Mouse (Mus musculus): ENCODE measurements around the gene Fau.
"Not testable (repeated sequence)": the region's sequence is repeated elsewhere in the genome, so short reads cannot be mapped to it uniquely, and the experiment has no call there.

Fau gene

DNA sequence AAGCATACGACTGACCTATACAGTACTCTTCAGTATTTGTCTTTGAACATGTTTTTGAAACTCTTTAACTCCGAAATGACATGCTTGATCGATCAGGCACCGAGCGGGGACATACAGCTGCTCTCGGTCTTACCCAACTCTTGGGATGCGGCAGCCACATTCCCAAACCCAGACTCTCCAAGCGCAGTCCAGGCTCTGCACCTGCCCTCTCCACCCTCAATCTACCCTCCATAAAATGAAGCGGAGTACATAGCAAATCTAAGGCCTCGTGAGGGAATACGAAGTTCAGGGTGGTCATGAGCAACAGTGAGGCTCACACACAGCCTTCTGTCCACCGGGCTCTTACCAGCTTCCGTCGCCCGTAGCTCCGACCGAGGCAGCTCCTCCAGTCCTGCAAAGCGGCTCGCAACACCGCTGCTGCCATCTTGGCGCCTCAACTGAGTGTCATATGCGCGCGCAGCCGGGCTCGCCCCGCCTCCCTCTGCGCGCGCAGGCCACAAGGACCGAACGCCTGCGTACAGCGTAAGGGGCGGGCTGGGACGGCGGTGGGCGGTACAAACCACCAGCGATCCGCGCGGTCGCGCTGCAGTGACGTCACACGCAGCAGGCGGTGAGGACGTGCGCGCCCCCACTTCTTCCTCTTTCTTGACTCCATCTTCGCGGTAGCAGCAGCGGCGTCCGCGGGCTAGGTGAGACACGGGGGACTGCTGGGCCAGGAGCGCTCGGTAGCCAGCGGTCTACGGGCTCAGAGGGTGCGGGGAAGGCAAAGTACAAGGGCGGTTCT, at the start of gene Fau, which contains the start of gene Mrpl49:
Gene Fau (plus strand): TSS at position 532 of the 784 bp plus-strand sequence.
Gene Mrpl49 (minus strand): TSS at position 473 of the 784 bp plus-strand sequence.
- DNase-seq (ENCODE audit: low spot score in 2 of 2): peak; percentile 99 to 100

DNA sequence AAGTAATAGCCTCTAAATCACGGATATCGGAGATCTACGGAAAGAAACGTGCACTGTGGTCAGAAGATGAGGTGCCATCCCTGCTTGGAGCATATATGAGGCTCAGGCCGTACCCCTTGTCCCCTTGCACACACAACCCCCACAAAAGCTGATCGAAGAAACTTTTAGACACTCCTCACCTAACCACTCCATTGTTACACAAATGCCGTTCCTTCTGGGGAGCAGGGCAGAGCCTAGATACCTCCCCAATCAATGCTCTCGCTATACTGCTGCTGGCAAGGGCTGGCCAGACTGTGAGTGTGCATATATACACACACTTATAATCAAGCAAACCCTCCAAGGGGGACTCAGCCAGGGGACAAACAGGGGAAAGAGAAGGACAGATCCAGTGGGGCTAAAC, 48.5 kb upstream of the Fau start:
- DNase-seq (ENCODE audit: low spot score in 2 of 2): no peak

DNA sequence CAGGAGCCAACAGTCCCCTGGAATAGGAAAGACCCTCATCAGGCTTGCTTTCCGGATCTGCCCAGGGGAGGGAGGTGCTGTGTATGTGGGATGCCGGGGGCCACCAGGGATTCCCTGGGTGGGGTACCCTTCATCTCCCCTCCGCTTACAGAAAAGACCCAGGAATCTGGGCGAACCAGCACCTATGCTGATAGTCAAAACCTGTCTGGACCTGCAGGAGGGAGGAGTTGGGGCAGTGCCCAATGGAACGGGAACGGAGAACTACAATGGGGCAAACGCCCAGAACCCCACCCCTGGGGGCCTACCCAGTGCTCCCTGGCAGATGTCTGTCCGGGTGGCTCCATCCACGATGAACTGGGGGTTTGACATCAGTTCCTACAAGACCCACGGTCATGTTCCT, 44.0 kb upstream of the Fau start:
- no peak for DNase-seq (ENCODE audit: low spot score in 2 of 2)

DNA sequence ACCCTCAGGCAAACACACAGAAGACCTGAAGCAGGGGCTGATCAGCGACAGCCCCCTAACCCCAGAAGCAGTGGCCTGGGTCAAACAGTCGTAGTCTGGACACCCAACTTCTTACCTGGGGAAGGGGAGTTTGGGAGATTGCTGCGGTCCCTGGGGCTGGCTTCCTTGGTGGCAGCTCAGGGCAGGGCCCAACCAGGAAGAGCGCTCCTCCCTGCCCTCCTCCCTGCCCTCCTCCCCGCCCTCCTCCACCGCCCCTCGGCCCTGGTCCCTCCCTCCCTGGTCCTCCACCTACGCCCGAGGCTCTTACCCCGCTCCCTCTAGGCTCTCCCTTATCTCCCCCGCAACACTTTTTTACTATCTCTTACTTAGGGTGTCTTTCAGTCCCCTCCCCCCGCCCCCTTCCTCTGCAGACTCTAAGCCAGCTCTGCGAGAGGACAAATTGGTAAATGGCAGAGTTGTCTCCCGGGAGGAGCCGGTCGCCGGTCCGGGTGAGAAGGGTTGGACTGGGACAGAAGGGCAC, 42.6 kb upstream of the Fau start:
- peak in 1 of 2 experiments; percentile 5 for DNase-seq (ENCODE audit: low spot score in 2 of 2)

DNA sequence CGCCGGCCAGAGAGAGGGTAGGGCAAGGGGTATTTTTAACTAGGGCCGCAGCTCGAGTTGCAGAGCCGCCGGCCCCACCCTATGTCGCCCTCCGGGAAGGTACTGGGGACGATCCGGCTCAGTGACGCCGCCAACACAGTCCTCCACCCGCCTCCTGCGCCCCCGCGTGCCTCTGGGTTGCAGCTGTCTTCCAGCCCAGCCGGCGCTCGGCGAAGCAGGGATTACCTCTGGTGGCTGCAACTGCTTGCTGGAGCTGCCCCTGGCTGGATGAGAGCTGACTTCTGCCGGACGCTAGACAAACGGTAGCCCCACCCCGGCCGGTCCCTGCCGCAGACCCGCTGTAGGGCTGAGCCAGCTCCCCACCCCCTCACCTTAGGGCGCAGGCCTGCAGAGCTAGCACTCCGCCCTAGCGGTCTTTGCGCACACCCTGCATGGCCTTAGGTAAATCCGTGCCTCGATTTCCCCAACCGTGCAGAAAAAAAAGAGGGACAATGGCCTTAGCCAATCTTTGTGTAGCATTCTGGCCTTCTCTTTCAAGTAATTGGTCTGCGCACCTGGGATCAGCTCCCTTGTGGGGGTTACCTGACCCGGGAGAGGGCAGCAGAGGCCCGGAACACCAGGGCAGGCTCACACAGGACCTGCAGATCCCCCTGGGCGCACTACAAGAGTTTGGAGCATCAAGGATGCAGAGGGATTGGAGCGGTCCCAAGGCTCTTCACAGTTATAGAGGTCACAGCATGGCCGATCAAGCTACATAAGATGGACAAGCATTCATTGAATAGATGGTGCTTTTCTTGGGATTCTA, 41.9 kb upstream of the Fau start, which contains the start of gene Capn1:
Gene Capn1 (minus strand): TSS at position 387 of the 805 bp plus-strand sequence.
- peak; percentile 73 to 75 for DNase-seq (ENCODE audit: low spot score in 2 of 2)

DNA sequence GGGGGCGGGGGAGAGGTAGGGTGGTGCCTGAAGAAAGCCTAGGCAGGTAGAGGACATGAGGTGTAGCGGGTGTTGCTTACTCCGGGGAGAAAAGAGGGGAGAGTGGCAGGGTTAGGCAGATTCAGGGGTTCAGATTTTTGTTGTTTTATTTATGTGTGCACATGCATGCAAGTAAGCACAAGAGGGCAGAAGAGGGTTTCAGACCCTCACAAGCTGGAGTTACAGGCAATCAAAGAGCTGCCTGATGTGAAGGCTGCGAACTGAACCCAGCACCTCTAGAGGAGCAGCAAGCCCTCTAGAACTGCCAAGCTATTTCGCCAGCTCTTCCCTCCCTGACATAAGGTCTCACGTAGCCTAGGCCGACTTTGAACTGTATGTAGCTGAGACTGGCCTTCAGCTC, 41.1 kb upstream of the Fau start:
- peak in 1 of 2 experiments; percentile 7 for DNase-seq (ENCODE audit: low spot score in 2 of 2)

DNA sequence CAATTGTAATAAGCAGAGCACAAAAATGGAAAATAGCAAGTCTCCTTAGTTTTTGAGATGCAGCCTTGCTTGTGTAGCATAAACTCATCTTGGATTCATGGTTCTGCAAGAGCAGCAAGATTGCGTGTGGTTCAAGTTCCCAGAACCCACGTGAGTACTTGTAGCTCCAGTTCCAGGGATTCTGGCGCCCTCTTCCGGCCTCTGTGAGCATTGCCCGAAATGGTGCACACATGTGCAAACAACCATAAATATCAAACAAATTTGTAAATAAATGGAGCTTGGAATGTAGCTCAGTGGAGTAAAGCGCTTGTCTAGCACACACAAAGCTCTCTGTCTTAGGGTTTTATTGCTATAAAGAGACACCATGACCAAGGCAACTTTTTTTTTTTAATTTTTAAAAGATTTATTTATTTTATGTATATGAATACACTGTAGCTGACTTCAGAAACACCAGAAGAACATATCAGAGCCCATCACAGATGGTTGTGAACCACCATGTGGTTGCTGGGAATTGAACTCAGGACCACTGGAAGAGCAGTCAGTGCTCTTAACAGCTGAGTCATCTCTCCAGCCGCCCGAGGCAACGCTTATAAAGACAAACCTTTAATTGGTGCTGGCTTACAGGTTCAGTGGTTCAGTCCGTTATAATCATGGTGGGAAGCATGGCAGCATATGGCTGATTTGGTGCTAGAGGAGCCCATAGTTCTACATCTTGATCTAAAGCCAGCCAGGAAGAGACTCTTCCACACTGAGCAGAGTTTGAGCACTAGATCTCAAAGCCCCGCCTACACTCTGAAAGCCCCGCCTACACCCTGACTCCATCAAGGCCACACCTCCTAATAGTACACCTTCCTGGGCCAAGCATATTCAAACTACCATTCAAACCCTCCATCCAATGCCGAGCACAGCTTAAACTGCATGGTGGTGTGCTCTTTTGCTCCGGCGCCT, 39.2 kb upstream of the Fau start:
- peak; percentile 90 to 91 for DNase-seq (ENCODE audit: low spot score in 2 of 2)

DNA sequence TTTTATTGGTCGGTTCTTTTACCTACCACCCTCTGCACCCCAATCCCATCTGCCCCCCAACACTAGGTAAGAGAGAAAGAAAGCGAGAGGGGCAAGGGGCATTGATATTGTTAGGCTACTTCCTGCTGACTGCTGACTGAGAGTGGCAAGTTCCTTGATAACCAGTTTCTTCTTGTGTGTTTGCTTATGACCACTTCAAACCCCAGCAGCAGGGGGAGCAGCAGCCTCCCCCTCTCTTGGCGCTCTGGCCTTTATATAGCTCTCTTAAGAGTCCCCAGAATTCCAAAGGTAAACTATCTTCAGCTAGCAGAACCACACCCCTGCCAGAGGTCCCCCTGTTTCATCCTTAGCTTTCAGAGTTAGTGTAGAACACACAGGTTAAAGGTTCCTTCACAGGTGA, 37.4 kb upstream of the Fau start:
- no peak for DNase-seq (ENCODE audit: low spot score in 2 of 2)

DNA sequence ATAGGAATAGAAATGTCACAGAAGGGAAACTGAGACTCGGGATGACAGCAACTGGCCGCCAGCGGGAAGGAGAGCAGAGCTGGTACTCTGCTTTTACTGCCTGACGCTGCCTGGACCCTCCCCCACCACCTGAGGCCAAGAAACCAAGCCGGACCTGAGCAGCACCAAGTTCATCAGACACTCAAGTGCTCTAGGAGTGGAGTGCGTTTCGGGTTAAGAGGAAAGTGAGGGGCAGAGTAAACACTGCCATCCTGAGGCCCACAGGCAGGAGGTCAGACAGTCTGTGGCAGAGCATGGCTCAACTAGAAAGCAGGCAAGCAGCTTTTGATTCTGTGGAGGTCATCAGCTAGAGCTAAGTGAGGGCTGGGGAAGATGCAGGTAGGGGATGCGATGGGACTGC, 34.6 kb upstream of the Fau start:
- DNase-seq (ENCODE audit: low spot score in 2 of 2): no peak

DNA sequence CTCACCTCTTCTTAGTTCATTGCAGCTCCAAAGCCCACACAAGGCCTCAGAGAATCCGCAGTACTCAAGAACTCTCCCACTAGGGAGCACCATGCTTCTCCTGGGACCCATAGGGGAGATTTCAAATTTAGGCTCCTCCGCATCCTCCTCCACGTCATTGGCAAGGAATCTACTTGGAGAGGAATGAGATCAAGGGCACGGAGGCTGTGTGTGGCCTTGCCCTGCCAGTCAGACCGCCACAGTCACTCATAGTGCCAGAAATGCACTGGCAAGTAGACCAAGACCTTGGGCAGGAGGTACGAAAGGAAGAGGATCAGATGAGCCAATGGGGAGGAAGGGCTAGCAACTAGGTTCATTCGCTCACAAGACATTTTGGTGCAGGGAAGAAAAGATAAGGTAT, 33.7 kb upstream of the Fau start:
- DNase-seq (ENCODE audit: low spot score in 2 of 2): no peak

DNA sequence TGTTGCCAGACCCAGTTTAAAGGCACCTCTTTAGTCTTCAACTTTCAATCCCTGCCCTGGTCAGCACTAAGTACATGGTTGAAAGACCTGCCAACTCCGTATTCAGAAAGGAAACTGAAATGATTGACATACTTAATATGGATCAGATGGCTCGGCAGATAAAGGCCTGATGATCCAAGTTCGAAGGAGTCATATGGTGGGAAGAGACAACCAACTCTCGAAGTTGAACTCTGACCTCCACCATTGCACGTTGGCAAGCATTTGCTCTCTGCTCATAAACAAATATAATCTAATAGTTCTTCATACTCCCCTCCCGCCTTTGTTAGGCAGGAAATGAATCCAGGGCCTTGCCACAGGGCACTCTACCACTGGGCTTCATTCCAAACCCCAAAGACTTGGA, 28.7 kb upstream of the Fau start:
- DNase-seq (ENCODE audit: low spot score in 2 of 2): no peak

DNA sequence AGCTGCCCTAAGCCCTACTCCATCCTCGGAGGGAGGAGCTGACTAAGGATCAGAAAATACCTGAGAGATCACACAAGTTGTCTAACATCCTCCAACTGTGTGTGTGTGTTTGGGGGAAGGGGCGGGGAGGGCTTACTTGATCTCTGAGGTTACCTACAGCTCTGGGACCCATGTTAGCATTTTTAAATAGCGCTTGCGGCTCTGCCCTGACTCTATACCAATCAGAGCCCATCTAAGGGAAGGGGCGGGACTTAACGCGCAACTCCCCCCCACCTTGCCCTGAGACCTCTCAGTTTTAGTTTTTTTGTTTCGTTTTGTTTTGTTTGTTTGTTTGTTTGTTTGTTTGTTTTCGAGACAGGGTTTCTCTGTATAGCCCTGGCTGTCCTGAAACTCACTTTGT, 28.2 kb upstream of the Fau start:
- no peak for DNase-seq (ENCODE audit: low spot score in 2 of 2)

DNA sequence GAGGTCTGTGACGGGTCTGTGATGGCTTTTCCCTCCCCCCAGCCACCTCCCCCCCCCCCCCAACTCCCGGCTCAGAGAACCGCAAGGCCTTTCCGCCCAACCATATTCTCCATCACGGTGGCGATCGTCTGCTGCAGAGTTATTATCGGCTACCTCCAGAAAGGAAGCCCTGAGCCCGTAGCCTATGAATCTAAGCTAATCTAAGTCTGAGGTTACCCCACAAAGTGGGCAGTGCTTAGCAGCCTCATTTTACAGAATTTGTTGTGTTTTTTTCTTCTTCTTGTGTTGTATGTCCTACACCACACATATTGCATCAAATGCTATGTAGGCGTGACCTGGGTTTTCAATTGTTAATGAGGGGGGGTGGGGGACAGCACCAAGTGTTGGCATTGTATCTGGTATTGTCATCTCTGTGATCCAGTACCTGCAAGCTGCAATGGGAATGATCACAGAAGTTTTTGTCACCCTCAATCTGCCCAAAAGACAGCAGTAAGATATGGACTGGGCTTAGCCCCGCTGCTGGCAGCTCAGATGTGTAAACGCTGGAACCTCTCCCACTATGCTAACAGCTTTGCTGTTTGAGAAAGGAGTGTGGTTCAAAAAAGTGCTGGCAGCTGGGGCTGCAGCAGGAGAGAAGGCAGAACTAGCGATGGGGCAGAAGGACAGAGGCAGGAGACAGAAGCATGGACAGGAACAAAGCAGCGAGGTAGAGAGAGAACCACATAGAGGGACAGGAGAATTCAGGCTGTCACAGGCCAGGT, 26.9 kb upstream of the Fau start:
- no peak for DNase-seq (ENCODE audit: low spot score in 2 of 2)

DNA sequence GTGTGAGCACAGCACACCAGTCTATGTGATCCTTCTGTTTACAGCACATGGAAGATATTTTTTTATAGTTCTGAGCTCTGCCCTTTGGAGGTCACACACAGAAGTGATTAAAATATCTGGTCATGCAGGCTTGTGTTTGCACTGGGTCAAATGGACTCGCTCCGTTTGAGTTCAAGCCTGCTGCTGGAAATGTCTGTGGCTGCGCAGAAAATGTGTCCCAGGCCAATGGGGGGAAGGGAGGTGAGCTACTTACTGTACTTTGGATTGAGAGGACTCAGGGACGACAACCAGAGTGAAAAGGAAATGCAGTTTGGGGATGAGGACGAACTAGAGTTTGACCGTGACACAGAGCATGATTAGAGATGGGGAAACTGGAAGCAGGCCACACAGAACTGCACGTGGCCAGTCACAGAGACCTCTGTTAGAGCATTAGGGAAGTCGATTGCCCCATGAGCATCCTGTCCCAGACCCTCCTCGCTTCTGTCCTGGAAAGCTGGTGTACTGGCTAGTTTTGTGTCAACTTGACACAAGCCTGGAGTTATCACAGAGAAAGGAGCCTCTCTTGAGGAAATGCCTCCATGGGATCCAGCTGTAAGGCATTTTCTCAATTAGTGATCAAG, 21.6 kb upstream of the Fau start:
- no peak for DNase-seq (ENCODE audit: low spot score in 2 of 2)

DNA sequence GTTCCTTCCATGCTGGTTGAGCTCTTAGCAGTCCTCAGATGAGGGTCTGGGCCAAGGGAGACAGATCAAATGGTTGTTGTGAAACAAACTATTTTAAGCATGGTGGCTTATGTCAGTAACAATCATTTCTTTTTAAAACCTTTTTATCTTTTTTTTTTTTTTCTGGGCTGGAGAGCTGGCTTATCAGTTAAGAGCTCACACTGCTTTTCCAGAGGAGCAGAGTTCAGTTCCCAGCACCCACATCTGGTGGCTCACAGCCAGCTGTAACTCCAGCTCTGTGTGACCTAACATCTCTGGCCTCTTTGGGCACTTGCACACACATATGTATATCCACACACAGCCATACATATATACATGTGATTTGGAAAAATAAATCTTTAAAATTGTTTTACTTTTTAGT, 19.9 kb upstream of the Fau start:
- no peak for DNase-seq (ENCODE audit: low spot score in 2 of 2)

DNA sequence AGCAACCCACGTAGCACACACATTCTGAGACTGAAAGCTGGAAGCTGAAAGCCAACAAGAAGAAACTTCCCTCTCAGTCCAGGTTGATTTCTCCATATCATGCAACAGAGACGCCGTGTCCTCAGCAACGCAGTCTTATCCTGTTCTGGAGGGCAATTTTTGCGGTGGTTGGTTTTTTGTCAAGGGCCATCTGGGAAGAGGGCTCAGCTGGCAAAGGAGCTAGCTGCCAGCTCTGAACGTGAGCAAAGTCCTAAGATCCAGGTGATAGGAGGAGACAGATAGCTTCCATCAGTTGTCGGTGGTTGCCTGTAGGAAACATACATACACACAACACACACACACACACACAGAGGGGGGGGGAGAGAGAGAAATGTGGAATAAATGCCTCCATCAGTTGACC, 19.3 kb upstream of the Fau start:
- DNase-seq (ENCODE audit: low spot score in 2 of 2): no peak

DNA sequence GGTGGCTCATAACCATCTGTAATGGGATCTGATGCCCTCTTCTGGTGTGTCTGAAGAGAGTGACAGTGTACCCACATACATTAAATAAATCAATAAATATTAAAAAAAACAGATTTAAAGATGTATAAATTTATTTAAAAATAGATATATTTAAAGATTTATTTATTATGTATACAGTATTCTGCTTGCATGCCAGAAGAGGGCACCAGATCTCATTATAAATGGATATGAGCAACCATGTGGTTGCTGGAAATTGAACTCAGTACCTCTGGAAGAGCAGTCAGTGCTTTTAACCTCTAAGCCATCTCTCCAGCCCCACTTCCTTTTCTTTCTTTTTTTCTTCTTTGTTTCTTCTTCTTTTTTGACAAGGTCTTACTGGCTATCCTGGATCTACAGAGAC, 17.6 kb upstream of the Fau start:
- no peak for DNase-seq (ENCODE audit: low spot score in 2 of 2)

DNA sequence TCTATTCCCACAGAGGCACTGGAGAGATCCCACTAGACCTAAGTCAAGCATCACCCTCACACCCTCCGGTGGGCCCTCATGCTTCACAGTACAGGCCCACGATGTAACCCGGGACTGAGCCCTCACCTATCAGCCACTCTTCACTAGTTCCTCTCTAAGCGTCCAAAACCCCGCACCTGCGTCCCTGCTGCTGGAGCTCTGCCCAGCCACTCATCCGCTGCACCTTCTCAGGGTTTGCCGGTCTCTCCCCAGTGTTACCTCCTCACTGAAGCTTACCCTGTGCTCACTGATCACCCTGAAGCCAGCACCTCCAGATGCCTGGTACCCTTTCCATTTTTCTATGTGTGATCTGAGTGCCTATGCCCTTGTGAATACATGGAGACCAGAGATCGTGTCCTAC, 15.4 kb upstream of the Fau start:
- DNase-seq (ENCODE audit: low spot score in 2 of 2): no peak

DNA sequence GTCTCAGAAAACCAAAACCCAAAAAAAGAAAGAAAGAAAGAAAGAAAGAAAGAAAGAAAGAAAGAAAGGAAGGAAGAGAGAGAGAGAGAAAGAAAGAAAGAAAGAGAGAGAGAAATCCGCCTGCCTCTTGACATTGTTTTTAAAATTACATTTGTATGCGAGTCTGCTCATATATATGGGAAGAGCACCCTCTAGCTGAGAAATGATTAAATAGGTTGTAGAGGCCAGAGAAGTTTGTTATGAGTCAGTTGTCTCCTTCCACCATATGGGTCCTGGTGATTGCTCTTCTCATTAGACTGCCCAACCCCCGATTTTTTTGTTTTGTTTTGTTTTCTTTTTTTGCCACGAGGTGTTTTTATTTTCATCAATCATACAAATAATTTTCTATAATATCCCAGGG, 13.5 kb upstream of the Fau start:
- DNase-seq (ENCODE audit: low spot score in 2 of 2): not testable (repeated sequence)

Data from right cerebral cortex, adult 2 months (tissue).